Mouse (Mus musculus): ENCODE results near the gene Samsn1.

- TF ChIP-seq ZNF384 (IDR thresholded peaks at IDR 0.05; ENCODE audit: low read depth, low read length) (no peak), HCFC1 (IDR thresholded peaks at IDR 0.05; ENCODE audit: borderline replicate concordance, insufficient read depth, low read length) (no peak)
Measured at GRCm38 (mm10) chr16:75906790-75907189, 115.3 kb downstream of the Samsn1 start.

Data from ES-E14 (cell line).